Mouse (Mus musculus) heart, adult 18-20 months (tissue): ENCODE data around the gene Creb5. TPM values are rescaled to one million over a fixed set of nuclear protein-coding genes. Genes with fewer than 3 reads are reported as not detected.

Source experiments
- DNase-seq, 2 experiments: peaks; one replicate each; pipeline ENCODE4 v3.0.0; 2021 to 2022; ENCODE audit warnings: mixed read lengths in 1 of 2
- total RNA-seq, 2 experiments: library from RNA; stranded (reverse); gene quantifications; 2 replicates each; pipeline ENCODE4 v1.2.3; 2021

Gene Creb5
- total RNA-seq, 2 experiments from 2014 or later, result 5.6 to 6.8 TPM

DNA sequence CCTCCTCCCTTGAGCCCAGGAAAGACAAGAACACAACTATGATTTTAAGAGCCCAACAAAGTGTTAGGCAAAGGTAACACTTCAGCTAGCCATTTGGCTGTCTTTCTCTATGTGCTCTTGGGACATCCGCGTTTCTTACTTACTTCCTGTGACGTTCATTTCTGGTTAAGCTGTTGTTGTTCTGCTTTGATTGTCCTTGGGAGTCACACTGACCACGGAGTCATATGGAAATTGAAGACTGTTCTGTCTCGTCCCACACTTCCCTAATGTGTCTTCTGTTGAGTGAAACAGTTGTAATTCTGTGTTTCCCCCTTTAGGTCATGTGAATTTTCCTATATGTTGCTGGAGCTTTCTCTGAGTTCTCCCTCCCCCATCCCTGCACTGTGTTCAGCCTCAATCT lies 305.2 kb downstream of the Creb5 start:
- peak in 1 of 2 experiments; percentile 18 for DNase-seq

DNA sequence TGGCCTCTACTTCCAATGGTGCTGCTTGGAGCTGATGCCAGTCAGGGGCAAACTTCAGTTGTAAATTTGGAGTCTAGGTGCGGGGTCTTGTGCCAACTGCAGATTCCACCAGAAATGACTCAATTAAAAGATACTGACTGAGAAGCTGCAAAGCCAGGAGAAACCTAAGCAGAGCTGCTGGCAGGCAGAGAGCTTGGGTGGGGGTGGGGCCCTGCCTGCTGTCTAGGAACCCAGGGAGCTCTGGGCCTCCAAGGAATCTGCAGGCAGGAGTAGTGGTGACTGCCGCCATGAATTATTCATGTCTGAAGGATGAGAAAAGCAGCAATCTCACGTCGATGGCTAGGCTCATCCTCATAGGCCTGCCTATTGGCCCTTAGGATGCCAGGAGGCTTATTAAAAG lies 306.5 kb downstream of the Creb5 start:
- no peak for DNase-seq

DNA sequence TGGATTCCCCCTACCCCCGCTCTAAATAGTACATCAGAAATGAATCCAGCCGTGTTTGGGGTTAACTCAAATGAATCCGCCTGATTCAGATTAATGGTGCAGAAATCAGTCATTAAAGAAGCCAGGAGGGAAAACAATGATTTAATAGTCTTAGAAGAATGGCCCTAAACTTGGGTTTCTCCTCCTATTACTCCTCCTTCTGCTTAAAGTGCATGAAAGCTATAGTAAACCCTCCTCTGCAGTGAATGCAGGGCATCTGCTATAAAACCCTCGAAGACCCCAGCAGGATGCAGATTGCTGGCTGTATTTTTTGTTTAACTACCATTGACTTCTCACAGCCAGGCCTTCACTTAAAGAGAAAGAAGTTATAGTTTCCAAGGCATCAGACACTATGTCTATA lies 307.2 kb downstream of the Creb5 start:
- no peak for DNase-seq

DNA sequence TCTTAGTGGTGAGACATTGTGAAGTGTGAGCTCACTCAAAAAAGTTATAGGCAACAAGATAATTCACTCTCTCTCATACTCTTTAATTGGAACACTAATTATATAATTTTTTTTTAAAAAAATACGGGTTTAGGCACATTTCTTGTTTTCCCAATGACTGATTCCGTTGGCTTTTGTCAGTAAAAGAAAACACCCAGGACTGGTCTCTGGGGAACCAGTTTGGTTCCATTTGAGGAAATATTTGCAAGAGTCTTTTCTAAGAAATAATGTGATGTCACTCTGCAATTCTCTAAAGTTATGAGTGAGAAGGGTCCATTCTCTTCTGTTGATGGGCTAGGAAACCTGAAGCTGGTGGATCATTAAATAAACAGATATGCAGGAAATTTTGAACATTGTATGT lies 309.3 kb downstream of the Creb5 start:
- DNase-seq, result peak in 1 of 2 experiments; percentile 31

DNA sequence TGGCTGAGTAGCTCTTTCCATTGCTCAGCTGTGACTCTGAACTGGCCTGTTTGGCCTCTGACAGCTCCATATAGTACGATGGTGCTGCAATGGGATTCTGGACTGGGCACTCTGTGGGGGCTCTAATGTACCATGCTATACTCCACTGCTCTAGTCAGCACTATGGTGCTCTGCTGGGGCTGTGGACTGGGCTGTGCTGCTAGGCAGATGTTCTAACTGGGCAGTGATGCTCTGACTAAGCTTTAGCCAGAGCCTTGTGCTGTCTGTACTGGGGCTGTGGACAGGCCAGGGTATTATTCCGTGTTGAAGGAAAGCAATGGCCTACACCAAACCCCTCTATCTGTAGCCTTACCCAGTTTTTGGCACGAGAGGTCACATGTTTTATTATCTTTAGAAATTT lies 316.0 kb downstream of the Creb5 start:
- no peak for DNase-seq

DNA sequence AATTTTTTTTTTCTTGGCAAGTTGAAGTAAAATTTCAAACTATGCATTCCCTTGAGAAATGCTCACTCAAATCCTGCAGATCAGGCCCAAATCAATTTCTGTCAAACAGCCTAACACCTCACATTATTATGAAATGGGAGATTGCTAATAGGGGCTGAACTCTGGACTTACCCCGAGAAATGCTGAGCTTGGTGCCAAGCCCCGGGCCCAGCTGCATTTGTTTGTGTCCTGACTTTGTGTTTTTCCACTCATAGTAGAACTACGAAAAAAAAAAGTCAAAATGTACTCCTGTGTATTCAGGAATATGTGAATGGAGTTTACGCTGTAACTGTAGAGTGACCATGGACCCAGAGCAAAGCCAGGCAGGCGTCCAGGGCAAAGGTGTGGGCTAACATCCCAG lies 316.6 kb downstream of the Creb5 start:
- DNase-seq, result peak; percentile 58 to 61

DNA sequence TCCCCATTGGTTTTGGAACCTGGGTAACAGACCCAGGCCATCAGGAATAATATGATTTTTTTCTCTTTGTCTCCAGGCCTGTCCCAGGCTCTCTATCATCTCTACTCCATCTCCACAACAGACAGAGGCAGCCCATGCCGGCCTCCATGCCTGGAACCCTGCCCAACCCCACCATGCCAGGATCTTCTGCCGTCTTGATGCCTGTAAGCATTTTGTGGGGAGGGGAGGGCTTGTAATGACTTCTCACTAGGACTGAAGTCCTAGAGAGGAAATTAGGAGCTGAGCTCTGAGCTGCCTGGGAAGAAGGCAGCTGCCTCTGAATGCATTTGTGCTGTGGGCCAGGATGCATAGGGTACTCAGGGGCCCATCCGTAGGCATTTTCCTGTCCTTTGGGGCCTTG lies 317.3 kb downstream of the Creb5 start:
- no peak for DNase-seq

DNA sequence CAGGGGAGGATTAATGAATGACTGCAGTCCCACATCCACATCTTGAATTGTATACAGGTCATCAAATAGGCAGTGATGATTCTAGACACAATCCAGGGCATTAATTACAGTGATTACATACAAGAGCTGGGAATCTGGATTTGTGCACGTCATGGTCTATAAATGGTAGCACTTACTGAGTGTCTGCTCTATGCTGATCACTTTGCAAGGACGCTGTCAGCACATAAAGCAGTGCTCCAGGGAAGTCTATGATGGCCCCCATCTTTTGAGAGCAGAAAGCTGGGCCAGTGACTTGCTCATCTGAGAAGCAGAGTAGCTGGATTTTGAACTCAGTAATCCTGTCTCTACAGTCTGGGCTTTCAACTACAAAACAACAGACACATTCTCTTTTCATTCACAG lies 318.1 kb downstream of the Creb5 start:
- DNase-seq, result no peak

DNA sequence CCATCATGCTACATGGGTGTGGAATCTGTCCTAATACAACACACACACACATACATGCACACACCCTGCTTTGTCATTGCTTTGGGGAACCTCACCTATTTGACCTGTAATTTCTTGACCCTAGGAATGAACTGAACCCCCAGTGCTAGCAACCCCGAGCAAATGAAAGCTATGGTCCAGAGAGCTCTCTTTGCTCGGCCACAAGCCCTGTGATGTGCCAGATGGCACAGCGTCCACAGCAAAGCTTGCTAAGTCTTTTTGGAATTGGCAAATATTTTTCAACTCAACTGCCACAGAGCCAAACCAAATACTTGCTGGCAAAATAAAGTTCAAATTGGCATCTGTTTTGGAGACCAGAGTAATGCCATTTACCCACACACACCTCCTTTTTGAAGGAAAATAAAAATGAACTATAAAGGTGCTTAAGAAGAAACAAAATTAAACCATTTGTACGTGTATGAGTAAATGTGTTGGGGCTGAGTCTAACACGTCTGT lies 324.4 kb downstream of the Creb5 start:
- no peak for DNase-seq

DNA sequence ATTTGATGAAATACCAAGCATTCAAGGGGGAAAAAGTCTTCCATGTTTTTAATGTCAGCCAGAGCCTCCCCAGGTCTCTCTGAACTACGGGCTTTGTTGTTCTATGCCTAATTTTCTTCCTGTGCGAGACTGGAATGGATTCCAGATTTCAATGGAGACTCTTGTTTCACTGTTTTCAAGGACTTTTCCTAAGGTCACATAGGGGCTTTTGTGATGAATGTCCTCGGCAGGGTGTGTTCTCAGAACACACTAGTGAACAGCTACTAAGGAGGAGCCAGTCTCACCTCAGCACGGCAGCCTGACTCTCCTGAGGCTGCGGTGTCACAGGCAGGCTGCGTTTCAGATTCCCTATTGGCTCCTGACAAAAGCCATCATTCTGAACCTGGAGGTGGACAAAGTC lies 325.6 kb downstream of the Creb5 start:
- no peak for DNase-seq

DNA sequence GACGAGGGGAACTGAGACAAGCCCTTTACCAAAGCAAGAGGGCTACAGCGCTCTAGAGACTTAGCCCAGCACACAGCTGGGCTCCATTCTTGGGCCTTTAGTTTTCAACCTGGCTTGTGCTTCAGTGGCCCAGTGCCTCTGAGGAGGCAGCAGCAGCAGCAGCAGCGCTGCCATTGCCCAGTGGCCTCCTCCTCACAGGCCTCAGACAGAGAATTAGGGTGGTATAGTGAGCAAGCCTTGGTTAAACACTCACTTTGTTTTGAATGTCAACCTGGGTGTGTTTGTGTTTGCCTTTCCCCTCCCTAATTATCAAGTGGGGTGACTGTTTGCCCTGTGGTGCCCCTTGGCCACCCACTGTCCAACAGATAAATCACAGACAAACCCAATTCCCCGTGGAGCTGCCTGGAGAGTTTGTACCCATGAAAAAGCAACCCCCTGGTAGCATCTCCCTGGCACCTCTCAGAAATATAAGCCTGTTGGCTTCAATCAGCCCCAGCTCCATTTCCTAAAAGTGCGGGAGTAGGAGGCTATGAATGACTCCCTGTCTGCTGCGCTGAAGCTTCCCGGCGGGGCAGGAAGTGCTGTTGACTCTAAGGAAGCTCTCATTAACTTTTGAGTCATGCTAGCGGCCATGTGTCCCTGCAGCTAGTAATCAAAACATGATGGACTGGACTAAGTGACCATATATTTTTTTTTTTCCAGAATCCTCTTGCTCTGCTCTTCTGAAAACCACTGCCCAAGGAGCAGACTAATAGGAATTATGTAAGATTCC lies 328.6 kb downstream of the Creb5 start:
- no peak for DNase-seq

DNA sequence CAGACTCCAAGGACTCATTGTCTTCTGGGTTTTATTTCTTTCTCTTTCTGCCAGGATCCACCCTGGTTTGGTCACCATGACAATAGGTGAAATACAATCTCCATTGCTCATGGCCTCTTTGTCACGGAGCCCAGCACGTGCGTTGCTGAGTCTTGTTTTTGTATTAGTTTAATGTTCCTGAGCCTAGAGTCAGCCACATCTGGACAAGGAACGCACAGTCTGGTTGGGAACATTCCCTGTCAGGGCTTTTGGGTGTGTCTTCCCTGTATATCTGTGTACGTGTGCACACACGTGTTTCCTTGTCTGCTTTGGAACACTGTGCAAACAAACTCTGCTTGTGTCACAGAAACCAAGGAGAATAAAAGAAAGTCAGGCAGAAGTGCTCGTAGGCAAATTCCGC lies 331.1 kb downstream of the Creb5 start:
- DNase-seq, result peak; percentile 72 to 74

DNA sequence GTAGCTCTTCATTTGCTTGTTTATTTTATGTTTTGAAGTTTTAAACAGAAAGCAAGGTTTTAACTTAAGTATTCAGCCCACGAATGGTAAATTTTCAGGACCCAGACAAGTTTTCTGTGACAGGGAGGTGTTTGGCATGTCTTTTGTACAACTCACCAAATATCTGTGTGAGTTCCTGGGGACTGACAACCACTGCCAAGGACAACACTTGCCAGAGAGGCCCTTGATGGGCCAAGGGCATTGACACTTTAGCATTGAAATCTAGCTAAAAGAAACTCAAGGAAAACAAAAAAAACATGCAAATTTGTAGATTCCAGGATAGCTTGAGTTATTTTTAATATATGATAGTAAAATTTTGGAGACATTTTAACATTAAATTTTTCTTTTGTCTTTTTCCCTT lies 332.6 kb downstream of the Creb5 start:
- DNase-seq, result no peak

DNA sequence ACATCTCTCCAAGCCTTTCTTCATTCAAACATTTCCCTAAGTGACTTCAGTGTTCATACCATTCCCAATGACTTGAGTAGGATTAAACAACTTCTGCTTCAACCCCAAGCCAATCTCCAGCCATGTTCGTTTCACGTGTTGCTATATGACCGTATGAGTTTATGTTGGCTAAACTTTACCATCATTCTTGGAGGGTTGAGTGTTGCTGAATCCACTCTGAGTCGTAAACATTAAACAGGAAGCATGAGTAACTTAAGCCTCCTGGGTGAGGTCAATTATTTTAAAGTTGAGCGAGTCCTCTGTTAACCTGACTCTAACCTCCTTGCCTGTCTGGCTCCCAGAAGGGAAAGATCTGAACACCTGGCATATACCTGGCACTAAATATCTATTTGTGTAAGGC lies 334.2 kb downstream of the Creb5 start:
- no peak for DNase-seq

DNA sequence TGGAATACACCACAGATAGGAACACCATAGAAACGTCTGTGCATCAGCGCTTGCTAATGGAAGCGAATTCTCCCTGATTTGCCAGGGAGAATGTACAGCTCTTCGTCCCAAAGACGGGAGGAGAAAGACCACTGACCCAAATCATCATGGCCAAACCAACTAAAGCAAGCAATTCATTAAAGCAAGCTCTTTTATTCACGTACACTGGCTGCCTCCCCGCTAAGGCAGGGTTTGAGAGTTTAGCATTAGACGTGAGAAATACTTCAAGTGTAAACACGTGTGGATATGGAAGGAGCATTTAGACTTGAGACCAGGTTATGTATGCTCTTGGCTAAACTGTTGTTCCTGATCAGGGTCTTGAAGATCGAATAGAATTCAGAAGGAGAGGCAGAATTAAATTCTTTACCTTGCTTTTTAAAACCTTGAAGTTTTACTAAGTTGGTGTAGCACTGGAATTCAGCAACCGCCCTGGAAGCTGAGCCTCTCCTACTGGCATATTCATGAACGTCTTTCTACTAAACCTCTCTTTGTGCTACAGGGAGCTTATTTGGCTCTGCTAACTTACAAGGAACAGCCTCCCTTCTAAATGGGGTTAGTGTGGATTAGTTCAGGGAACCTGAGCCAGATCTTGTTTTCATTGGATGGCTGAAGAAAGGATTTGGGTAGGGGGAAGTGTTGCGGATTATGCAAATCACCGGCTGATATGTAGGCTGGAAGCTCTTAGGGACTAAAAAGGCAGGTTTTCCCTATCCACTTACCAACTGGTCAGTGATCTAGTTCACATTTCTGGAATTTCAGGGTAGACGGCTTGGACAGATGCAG lies 337.6 kb downstream of the Creb5 start:
- no peak for DNase-seq

DNA sequence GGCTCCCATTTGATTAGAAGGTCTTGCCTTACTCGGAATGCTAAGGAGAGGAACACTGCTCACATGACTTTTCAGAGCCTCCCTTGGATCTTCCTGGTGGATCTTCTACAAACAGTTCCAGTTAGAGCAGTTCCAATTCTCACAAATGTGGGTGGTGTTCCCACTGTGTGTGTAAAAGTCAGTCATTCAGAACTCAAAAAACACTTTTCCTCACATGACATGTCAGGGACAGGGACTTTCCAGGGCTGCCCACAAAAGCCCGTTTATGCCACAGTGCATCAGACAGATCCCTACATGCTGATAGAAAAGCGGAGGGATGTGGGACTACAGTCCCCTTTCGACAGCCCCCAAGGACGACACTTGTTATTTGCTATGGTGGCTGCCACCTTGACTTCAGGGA lies 339.0 kb downstream of the Creb5 start:
- DNase-seq, result no peak

DNA sequence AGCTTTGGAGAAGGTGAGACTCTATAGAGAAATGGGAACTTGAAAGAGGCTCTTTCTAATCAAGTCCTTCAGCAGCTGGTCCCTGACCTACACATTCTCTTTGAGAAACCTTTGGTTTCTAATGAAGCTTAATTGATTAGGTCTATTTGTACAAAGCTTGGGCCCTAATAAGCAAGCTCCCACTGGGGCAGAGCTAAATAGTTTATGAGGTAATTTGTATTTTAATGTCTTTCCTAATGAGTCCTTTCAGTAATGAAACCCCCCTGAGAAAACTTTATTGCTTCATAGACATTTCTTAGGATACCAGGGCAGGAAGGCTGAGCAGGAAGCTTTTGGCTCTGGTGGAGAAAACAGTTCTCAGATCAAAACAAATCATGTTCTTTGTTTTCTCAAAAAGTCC lies 341.6 kb downstream of the Creb5 start:
- no peak for DNase-seq

DNA sequence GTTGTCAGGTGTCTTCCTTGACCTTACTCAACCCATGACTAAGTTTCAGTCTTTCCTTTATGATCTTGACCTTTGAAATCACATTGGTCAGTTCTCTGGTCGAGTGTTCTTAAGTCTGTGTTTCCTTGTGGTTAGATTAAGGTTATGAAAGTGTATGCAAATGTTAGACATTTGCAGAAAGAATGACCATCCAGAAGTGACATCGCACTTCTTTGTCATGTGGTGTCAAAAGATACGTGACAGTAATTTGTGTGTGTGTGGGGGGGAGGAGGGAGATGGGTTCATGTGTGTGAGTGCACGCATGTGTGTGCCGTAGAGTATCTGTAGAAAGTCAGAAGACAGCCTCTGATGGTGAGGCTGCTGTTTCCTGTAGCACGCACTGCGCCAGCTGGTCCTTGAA lies 348.4 kb downstream of the Creb5 start:
- DNase-seq, result no peak

DNA sequence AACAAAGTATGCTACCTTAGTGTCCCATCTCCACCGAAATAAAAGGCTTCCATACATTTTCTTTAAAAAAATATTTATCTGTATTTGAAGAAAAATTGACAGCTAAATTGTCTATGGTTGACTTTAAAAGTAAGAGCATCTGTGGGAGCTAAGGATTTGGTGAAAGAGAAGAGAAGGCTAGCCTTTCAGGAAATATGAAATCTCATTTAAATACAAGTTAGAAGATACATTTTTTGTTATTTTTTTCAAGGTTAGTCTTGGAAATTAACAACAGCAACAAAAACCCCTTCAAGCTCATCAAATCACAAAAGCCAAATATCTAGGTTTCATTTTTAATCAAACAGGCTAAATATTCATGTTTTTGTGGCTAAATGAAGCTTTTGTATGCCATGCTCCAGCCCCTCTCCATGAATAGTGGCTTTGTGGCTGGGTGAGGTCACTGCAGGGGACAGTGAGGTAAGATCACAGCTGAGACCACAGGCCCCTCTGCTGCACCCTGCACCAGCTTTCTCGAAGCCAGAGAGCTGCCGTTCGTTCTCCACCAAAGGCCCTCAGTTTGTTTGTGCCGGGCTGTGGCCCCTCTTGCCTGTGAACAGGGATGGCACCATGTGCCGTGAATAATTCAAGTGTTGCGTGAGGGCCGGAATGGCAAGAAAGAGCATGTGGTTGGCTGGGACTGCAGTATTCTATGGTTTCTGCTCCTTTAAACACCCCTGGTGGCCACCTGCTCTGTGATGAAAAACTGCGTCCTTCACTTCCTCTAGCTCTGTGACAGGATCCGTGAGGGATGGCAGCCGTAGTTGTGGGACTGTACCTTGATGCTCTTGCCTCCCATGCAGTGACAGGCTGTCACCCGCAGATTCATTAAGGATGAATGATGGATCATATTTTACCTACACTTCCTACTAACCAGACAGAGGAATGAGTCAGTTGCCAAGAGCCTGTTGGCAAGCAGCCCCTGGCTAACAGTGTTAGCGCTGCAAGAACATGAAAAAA lies 350.6 kb downstream of the Creb5 start:
- no peak for DNase-seq

DNA sequence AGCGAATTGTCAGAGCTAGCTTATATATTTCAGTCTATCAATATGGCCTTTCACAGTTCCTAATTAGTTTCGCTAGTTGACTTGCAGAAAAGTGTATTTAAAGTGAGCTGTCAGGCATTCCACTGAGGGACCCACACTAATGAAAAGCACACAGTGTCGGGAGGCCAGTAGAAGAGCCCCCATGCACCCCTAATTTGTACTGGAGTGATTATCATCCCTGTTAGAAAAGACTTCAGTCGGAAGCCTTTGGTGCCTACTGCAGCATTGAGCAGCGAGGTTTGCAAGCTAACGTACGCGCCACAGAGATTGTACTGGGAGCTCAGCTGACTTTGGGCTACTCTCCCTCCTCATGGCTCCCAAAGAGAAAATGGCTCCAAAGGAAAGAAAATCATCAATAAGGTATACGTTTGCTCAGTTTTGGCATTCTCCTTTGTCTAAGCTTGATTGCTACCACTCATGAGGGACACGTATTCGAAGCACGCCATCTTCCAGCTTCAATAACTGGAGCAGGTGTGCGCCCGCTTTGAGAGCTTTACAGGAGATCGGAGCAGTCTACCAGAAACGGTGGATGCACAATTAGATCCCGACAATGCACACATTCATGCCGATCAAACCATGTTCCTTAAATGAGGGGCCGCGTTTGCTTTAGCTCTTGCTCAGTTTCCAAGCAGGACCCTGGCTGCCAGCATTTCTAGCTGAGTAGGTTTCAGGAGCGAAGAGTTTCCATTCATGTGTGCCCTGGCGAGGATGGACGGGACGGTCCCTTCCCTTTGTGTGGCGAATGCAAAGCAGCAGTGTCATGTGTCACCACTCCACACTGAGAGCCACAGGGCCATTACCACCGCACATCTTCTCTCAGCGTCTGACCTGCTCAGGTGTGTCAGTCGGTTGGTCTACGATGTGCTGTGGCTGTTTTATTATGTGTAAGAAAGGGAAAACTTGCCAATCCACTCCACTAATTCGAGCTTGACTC lies 354.8 kb downstream of the Creb5 start:
- no peak for DNase-seq

DNA sequence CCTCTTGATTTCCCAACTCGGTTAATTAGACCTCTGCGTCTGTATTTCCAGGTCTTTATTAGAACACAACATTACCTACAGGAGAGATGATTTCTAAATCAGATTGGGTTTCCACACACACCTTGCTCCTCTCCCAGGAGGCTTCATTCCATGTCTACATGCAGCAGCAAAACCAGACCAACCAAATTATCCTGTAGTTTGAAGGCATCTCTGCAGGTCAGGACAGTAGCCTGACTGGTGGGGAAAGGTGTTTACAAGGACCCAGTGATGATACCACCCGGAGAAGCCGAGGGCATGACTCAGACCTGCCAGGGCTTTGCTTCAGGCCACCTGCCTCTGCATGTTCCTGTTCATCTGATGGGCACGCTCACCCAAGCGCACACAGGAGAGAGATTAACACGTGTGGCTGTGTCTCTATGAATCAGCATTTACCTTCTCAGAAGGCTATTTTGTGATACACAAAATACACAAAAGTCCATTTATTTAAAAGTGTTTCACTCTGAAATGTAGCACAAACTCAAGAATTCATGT lies 355.8 kb downstream of the Creb5 start:
- DNase-seq, result no peak
